Mouse (Mus musculus): ENCODE results near the gene Olfr948.

Gene Olfr948

GRCm38 (mm10) chr9:39325945-39326344 is at the start of gene Olfr948:
Gene Olfr948, minus strand, starts transcription at chr9:39326045.
- no peak for DNase-seq (ENCODE audit: low read depth, low spot score)
- Histone ChIP-seq H3K36me3 (ENCODE audit: control insufficient read depth, insufficient read depth, low read length, poor library complexity, severe bottlenecking) (no peaks in the 10 kb centered on the region), H3K27me3 (ENCODE audit: control insufficient read depth, insufficient read depth, low read length, poor library complexity, severe bottlenecking) (no peaks in the 10 kb centered on the region)

DNA sequence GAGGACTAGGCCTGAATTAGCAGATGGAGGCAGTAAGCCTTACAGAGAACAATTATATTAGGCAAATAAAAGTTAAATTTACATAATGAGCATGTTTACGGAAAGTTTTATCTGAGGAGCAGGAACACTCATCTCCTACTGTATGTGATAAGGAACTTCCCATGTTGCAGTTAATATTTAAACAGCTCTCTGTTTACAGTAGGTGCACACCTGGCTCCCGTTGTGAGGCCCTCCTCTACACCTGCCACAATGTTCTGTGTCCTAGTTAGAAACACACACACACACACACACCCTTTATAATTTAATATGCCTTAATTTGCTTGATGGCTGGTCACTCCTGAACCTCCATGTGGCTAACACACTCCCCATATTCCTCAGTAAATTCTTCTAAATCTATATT is 38.7 kb downstream of the Olfr948 start:
- Histone ChIP-seq H3K36me3 (ENCODE audit: control insufficient read depth, insufficient read depth, low read length, poor library complexity, severe bottlenecking) (no peaks in the 10 kb centered on the region), H3K27me3 (ENCODE audit: control insufficient read depth, insufficient read depth, low read length, poor library complexity, severe bottlenecking) (no peaks in the 10 kb centered on the region)
- no peak for DNase-seq (ENCODE audit: low read depth, low spot score)

DNA sequence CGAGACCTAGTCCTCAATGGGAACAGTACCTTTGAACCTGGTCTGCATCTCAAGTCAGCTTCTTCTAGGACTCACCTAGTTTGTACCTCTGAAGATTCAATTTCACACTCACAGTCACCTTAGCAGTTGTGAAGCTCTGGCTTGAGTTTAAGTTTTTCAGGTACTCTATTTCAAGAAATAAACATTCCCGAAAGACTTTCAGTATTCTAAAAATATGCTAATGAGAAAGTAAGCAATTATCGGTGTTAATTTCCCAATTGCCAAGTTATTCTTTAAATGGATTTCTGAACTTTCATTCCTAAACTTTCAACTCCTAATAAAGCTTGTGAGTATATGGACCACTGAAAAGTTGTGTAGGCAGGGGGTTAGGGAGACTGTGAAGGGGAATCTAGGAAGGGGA is 49.1 kb downstream of the Olfr948 start, which contains the start of gene Olfr945:
Gene Olfr945, minus strand, starts transcription at position 101 of the 400 bp plus-strand sequence.
- Histone ChIP-seq H3K36me3 (ENCODE audit: control insufficient read depth, insufficient read depth, low read length, poor library complexity, severe bottlenecking) (no peaks in the 10 kb centered on the region), H3K27me3 (ENCODE audit: control insufficient read depth, insufficient read depth, low read length, poor library complexity, severe bottlenecking) (no peaks in the 10 kb centered on the region)
- no peak for DNase-seq (ENCODE audit: low read depth, low spot score)
